Mouse (Mus musculus): ENCODE results near the gene Gstp2.

DNA sequence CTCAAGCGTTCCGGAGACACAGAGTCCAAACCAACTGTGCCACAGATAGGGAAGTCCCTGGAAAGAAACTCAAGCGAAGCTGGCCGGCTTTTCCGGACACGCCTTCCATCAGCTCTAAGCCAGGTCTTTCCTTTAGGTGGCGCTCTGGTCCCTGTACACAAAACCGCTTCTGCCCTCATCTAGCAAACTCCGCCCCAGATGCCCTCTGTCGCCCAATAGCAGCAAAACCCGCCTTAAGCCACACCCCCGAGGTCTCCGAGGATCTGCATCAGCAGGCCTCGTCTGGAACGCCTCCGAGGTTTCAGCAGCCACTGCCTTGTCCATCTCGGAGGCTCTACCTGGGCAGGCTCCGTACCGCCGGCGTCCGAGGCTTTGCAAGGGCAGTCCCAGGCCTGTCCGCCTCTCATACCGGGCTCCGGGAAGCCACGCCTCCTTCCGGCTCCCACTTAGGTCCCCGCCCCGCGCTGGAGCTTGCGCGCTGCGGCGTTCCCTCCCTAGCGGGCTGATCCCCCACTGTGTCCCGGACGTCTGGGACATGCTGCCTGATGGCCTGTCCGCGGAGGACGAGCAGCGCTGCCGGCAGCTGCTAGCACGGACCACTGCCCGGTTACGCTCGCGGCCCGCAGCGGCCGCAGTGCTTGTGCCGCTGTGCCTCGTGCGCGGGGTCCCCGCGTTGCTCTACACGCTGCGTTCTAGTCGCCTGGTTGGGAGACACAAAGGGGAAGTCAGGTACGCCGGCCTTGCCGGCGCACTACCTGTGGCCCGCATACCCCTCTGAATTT lies 45.5 kb downstream of the Gstp2 start, which contains the start of the genes Nudt8 and Gm49405:
- no peak for TF ChIP-seq POLR2A (IDR thresholded peaks at IDR 0.05; ENCODE audit: borderline replicate concordance, low read depth, low read length)
- peak; percentile 22; the same call in 1 of the 2 replicates for TF ChIP-seq CTCF (IDR thresholded peaks at IDR 0.05; ENCODE audit: low read depth, low read length)

Data from bone marrow macrophage, adult 2 months (primary cell).